Mouse (Mus musculus): ENCODE data around the gene Kcnk1.

Kcnk1 gene

DNA sequence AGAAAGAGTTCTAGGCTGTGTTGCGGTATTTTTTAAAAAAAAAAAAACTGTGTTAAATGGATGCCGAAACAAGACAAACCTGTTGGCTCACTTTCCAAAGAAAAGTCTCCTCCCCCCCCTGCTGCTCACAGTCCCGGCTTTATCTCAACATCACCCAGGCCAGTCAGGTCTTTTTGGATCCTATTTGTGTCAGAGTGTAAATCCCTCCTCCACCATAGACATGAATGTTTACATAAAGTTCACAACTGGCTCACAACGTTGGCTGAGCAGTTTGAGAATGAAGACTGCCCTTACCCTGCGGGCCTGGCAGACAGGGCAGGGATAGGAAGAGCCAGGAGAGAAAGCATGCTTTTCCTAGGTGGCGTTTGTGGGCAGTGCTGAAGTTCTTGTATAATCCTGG lies 2.0 kb downstream of the Kcnk1 start:
- CTCF ChIA-PET = no interaction called here

DNA sequence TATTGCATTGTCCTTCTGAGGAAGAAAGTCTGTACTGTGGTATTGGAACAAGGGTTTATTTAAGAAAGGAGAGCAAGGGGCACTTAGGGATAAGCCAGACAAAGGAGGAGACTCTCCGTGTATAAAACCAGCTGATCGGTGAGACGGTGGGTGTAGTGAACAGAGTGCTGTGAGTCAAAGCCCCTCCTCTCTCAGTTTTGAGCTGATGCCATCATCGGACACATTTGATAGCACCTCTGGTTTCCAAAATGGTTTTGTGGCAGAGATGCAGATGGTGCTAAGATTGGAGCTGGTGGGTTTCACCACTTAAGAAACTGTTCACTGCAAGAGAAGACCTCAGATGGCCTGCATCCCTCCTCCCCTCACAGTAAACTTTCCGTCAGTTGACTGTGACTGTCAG lies 2.6 kb downstream of the Kcnk1 start:
- CTCF ChIA-PET = no interaction called here

DNA sequence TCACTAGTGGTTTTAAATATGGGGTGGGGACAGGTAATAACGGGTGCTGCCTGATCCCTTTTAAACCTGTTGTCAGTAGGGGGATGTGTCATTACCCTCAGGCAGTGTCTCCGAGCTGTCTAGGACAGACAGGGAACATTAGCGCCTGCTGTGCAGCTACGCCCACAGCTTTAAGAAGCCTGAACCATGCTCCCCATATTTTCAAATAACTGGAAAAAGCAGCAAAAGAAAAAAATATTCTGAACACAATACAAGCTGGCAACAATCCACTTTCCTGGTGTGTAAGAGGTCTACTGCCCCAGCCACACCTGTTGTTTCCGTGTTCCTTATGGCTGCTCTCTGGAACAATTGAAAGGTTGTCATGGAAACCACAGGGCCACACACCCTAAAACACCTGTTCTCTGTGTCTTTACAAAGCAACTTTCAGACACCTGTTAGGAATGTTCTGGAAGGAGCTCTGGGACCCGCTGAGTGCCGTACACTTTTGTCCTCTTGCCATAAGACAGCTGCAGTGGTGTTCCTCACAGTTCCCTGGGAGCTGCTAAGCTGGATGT lies 4.9 kb downstream of the Kcnk1 start:
- CTCF ChIA-PET = no interaction called here

DNA sequence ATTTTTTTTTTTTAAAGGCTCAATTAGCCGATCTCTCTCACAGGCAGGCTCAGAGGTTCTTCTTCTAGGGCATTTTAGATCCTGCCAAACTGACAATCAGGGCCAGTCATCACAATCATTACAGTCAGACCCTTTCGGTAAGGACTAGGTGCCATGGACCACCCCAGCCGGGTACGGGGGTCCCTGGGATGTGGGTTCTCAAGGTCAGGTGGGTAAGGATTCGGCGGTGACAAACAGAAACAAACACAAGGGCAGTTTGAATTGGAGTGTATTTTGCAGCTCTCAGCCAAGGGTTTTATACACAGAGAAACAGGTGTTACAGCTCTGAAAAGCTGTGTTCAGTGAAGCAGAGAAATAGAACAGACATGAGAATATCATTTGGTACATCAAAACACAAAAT lies 8.6 kb downstream of the Kcnk1 start:
- CTCF ChIA-PET = no interaction called here

DNA sequence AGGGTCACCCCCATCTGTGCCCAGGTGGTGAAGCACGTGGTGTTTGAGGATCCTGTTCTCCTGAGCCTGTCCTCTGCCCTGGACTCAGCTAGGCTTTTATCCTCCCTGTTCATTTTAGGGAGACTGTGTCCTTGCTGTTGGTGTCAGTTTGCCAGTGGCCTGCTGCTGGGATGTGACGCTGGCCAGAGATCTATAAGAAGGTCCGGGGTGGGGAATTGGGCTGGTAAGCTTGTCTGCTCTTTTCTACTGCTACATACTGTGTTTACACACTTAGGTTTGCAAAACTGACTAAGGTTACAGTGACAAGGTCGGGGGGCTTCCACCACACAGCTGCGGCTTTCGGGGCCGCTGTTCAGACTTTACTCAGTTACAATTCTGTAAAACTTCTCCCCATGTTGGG lies 10.0 kb downstream of the Kcnk1 start:
- CTCF ChIA-PET = no interaction called here

DNA sequence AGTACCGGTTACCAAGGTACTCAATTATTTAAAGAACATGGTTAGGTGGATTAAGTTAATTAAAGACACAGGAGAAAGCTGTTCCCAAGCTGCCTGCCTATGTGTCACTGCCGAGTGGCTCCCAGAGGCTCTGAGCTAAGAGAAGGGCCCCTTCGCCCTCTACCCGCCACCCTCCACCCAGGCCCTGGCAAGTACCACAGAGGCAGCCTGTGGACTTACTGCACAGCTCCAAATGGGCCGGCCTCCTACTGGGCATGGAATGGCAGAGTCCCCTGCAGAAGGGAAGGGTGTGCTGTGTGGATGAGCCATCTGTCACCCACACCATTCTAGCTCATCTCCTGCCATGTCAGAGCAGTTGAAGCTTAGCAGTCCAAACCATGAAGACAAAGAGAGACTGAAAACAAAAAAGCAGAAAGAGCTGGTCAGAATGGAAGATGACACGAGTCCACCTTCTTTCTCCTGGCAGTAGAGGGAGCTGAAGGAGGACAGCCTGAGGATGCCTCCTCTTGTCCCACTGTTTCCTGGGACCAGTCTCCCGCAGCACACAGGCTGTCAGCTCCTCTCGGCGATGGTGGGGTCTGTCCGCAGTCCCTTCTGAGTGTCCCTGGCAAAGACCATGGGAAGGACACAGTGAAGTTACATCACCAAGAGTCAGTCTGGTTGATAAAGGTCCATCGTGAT lies 11.5 kb downstream of the Kcnk1 start:
- CTCF ChIA-PET = no interaction called here

DNA sequence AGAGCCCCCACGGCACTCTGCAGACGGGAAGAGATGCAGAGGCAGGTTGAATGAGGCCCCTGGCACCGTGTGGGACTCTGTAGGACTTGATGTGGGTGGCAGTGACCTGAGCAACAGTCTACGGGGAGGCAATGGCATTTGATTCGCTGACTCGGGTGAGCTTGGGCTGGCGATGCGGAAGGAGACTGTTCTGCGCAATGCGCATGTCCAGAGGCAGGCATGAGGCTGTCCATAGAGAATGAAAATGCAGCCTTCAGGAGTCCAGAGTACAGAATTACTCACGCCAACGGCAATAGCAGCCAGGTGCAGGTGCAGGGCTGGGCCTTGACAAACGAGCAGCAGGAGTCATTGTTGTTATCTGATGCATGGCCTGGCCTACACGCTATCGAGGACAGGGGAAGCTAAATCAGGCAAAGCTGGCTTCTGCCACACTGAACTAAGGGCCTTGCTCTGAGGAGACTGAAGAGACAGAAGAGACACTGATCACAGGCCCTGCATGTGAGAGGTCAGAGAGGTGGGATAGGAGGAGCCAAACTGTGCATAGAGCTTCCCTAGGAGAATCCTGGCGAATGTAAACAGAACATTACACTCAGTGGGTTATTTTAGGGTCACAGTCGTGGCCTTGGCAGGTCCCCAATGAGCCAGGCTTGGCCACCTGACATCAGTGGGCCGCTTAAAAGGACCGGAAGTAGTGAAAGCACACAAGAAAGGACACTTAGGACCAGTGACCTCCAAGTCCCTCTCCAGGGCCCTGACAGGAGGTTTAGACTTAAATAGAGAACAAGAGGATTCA lies 12.8 kb downstream of the Kcnk1 start:
- CTCF ChIA-PET = no interaction called here

DNA sequence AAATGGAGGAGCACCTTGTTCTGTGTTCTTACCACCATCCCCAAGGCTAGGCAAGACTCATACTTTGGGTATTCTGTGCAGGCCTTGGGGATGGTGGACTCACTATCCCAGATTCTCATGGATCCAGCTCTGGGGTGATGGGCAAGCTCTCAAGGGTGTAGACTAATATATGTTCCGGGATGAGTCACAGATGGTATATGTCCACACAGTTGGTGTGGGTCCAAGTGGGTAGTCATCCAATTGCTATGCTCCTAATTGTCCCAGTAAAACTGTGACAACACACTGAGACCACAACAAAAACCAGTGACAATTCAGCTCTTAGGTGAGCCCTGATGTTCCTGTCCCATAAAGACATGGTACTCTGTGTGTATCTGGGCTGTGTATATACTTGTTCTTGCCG lies 14.0 kb downstream of the Kcnk1 start:
- CTCF ChIA-PET = interaction anchor here (0.7 kb wide), 1 partner anchor 1819 kb away, joined by 3 read pairs; no protein-coding TSS in a partner anchor

DNA sequence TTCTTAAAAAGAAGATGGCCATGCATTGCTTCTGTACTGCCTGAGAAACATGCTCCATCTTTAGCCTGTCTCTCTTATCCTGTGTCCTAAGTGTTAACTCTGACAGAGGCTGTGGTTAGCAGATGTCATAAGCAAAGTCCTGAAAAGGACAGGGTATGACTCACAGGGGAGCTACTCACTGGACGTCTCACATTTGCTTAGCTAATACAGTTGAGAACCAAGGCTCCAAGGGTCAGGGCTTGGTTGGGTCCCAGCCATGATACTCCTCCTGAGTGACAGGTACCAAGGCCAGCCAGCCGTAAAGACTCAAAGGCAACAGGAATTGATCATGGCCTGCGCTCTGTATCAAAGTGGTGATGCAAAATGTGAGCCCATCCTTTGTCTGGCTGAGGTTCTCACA lies 15.9 kb downstream of the Kcnk1 start:
- CTCF ChIA-PET = no interaction called here

DNA sequence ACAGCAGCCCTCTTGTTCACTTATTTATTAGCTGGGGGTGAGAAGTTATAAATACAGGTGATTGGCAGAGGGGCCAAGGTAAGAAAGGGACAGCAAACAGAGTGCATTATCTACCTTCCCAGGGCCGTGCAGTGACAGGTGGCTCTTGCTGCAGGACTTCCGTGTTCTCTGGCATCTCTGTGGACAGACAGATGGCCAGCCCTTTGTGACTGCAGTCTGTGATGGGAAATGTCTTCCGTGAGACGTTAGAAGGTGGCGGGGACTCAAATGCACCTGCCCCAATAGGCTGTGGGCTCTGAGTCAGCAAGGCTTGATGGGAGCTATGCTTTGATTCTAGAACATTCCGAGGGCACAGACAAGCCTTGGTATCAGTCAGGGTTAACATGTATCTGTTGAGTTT lies 17.4 kb downstream of the Kcnk1 start:
- CTCF ChIA-PET = no interaction called here

DNA sequence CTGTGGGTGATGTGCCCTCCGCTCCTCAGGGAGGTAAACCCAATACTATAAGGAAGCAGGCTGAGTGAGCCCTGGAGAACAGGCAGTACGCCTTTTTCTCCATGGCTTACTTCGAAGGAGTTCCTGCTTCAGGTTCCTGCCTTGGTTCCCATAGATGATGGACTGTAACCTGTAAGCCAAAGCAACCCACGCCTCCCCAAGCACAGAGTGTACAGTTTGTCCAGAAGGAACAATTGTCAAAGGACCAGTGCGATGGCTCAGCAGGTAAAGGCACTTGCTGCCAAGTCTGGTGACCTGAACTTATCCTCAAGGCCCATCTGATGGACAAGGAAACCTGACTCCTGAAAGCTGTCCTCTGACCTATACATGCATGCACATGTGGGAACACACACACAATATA lies 18.7 kb downstream of the Kcnk1 start:
- CTCF ChIA-PET = no interaction called here

DNA sequence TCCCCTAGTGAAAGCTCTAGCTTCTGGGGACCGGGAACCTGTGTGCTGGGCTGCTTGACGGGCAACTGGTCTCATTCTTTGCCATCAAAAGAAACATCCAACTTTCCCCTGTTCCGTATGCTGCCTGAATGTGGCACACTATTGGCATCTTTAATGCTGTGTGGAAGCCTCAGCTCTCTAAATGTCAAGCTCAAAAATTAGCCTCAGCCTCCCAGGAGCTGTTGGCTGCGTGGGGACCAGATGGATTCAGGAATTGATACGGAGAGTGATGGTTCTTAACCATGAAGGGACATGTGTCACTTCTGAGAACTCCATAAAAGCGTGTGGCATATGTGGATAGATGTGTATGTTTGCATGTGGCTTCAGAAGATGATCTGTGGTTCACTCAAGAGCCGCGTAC lies 27.0 kb downstream of the Kcnk1 start:
- CTCF ChIA-PET = no interaction called here

DNA sequence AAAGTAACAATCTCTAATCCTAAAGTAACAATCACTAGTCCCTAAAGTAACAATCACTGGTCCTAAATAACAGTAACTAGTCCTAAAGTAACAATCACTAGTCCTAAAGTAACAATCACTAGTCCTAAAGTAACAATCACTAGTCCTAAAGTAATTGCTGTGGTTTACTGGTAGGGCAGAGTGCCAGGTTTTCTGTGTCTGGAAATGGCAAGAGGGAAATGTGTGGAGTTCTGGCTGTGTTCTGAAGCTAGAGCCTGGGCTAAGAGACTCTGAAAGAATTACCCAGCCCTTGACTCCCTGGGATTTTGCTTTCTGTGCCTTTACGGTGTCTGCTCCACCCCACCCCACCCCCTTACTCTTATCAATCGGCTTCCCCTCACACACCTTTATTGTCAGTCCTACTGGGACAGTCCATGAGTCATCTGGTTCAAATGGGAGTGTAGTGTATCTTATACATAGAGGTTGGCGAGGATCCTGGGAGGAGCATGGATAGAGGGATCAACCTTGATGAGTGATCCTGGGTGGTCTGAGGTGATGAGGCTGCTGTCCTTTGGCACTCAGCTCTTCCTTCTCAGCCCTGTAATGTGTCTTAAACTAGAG lies 28.8 kb downstream of the Kcnk1 start:
- CTCF ChIA-PET = no interaction called here

DNA sequence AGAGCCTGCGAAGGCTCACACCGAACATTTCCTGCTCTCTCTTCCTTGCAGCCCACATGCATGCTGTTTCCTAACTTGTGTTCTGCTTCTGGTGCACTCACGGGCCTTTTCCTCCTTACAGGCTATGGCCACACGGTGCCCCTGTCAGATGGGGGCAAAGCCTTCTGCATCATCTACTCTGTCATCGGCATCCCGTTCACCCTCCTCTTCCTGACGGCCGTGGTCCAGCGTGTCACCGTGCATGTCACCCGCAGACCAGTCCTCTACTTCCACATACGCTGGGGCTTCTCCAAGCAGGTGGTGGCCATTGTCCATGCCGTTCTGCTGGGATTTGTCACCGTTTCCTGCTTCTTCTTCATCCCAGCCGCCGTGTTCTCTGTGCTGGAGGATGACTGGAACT lies 29.9 kb downstream of the Kcnk1 start:
- CTCF ChIA-PET = no interaction called here

DNA sequence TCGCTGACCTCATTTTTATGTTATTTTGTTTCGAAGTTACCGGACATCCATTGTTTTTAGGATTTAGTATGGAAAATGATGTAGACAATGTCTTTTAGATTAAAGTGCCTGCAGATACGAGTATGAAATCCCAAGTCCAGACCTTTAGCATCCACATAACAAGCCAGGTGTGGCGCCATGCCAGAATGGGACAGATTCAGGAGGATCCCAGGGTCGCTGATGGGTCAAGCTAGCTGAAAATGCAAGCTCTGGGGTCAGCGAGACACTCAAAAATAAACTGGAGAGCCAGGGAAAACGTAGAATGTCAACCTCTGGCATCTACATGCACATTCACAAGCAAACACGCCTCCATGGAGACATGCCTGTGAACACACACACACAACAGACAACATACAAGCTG lies 31.2 kb downstream of the Kcnk1 start:
- CTCF ChIA-PET = no interaction called here

DNA sequence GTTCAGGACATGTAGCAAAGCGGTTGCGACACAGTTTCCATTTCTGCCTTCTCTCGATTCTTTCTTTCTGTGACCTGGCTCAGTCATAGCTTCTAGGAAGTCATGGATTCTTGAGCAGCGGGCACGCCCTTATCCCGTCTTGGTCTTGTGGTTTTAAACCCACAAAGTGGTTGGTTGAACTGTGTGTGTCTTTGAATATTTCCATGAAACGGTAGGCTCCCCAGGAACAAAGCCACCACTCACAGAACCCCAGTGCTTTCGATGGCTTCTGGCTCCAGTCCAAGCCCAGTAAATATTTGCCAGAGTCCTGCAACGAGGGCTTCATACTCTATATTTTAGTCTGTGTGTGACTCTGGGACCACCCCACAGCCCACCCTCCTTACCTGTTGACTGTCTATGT lies 31.6 kb downstream of the Kcnk1 start:
- CTCF ChIA-PET = no interaction called here

DNA sequence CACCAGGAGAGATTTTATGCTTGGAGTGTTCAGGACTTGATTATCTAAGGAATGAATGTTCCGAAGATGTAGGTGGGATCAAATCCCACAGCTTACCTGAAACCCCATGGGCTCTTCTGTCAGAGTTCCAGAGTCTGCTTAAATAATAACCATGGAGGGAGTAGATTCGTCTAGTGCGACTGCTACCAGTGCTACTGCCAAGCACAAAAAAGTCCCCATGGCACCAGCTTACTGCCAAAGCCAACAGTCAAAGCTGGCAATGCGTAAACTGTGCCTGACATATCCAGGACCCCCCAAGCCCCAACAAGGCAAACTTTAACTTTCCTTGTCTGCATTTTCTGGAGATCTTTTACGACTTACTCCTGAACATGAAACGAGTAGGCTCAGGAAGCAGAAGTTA lies 32.5 kb downstream of the Kcnk1 start:
- CTCF ChIA-PET = no interaction called here

DNA sequence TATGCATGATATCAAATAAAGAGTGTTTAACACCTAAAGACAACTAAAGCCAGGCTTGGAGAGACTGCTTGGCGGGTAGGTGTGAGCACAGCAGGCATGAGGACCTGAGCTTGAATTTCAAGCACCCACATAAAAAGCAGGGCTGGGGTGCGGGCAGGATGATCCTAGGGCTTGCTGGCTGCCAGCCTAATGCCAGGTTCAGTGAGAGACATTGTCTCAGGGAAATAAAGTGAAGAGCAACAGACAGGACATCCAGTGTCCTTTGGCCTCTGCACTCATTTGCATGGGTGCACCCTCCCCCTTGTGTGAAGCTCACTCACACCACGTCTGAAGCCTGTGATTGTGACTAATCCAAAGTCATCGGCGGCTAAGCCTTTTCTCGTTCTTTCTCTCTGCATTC lies 34.0 kb downstream of the Kcnk1 start:
- CTCF ChIA-PET = no interaction called here

DNA sequence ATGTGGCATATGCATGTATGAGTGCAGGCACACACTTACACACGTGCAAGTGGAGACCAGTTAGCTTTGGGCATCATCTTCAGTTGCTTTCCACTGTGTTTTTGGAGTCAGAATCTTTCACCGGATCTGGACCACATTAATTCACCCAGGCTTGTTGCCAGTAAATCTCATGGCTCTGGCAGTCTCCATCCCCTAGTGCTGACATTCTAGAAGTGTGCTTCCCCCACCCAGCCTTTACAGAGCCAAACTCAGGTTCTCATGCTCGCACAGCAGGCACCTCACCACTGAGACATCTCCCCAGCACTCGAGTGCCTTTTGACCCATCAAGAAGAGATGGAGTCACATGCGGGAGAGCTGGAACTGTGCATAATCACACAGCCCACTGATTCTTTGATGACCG lies 37.8 kb downstream of the Kcnk1 start:
- CTCF ChIA-PET = no interaction called here

DNA sequence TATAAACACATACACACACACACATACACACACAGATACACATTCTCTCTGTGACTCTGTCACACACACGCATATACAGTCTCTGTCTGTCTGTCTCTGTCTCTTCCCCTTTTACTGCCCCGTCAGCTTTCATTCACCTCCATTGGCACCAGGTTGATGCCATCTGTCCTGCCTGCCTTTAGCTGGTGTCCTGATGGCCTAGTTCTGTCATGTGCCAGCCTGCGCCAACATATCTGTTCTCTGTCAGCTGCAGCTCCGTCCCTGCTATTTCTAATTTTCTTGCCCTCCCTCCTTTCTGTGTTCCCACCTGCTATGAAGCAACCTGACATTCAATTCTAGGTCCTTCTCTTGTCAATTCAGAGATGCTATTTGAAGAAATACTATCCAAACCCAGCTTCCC lies 40.1 kb downstream of the Kcnk1 start:
- CTCF ChIA-PET = no interaction called here

DNA sequence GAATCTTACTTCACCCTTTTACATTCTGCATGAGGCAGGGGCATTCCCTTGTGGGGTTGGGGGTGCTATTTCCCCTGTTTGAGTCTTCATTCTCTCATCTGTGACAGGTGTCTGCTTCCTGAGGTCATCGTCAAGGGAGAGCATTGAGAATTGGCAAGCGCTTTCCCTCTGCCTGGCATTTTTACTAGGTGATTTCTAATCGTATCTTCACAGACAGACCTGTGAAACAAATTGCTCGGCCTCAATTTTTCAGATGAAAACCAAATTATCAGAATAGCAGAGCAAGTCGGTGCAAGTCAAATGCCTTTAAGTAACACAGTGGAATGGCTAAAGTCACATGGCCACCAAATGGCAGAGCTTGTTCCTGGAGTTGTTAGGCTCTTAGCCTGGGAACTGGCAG lies 41.4 kb downstream of the Kcnk1 start:
- CTCF ChIA-PET = no interaction called here

DNA sequence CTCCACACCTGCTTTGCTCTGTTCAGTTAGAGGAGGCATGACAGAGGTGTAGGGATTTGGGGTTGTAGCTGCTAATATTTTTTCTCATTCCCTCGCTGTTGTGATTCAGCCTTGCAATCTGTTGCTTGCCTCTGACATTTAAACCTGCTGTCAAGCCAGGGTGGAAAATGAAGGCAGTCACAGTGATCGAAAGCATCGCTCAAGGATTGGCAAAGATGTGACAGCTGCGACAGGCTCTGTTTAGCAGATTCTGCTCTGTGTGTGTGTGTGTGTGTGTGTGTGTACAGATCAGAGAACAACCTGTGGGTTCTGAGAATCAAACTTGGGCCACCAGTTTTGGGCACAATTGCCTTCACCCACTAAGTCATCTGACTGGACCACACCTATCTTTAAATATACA lies 50.8 kb downstream of the Kcnk1 start:
- CTCF ChIA-PET = no interaction called here

DNA sequence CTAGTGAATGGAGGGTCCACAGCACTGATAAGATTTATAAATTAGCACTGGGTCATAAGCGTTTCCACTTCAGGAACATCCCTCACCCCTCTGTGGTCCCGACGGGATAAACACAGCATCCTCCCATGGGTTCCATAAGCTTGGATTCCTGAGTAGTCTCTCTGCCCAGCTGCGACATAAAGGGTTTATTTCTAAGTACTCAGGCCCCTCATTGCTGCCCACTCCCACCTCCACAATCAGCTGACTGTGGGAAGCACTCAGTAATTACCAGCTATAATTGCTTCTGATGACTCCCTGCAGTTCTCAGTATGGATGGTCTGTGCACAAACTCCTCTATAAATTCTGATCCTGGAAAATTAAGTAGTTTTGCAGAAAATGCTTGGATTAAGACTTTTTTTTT lies 58.9 kb downstream of the Kcnk1 start:
- CTCF ChIA-PET = no interaction called here

Measured in spleen, embryonic (tissue).